In genomic region chr9:18229933-18230332, GRCm38 (mm10) we compare ENCODE assay signal across 10 mouse cellular contexts.
DNase-seq lines count a peak whose midpoint lies in the region; ATAC-seq and TF ChIP-seq lines count a peak whose summit lies in the region.
"Had no signal": no experiment of that assay in that cellular context is flagged by ENCODE, and none has a peak within 500 bp of the region (broad histone marks: within the 10 kb centered on the region; RNA-seq: fewer than 3 reads in every experiment).

No protein-coding gene starts in this region.

- no peaks in the 10 kb centered on the region for H3K36me3 ChIP-seq in CH12.LX (replicated peaks in 1 of 2; ENCODE audit: control insufficient read depth in 1 of 2, insufficient read depth in 1 of 2, low read length in 1 of 2)

- H3K4me1 ChIP-seq in CH12.LX (ENCODE audit: control insufficient read depth in 1 of 2, insufficient read depth in 2 of 2) = no peaks in the 10 kb centered on the region

- no peak for ATAC-seq in megakaryocyte, adult 5-6 weeks (ENCODE audit: poor library complexity, severe bottlenecking)

- peak; percentile 2 for DNase-seq in left cerebral cortex, adult 11 months (ENCODE audit: low spot score)
- DNase-seq in left cerebral cortex, postnatal 36 days (ENCODE audit: low spot score in 2 of 2) = no peak
- DNase-seq in CH12.LX (ENCODE audit: extremely low read depth) = peak; percentile 55
- DNase-seq in MEL-GATA-1-ER (ENCODE audit: extremely low read depth, low read depth) = peak; percentile 7
- DNase-seq in forelimb bud, embryonic 11.5 days (ENCODE audit: low read depth, low spot score) = peak; percentile 40
- DNase-seq in cerebellum, adult 11-12 months = no peak
- DNase-seq: heart, postnatal 4 days; lung, adult 18-20 months; thymus, postnatal 25 days had no signal

- TF ChIP-seq POLR2A in CH12.LX (IDR thresholded peaks at IDR 0.05; ENCODE audit: low read depth, low read length) = no peak

- H3K27me3 ChIP-seq in CH12.LX (replicated peaks) = no peaks in the 10 kb centered on the region

- no peak overlapping the region for H3K9ac ChIP-seq in CH12.LX (ENCODE audit: insufficient read depth, low read depth)

- TF ChIP-seq EP300 in CH12.LX (IDR thresholded peaks at IDR 0.05; ENCODE audit: low read length) = no peak

- peak in 1 of 2 experiments; percentile 76; a peak in 2 of 4 replicates for TF ChIP-seq CTCF in CH12.LX (conservative IDR thresholded peaks at IDR 0.05 in 1 of 2, IDR thresholded peaks at IDR 0.05 in 1 of 2; ENCODE audit: low read depth in 2 of 2, low read length in 2 of 2)

- in situ Hi-C loops in CH12.LX (cut with MboI; ENCODE audit: low pct_ligation_motif_present, low pct_unique_long_range_greater_than_20kb, low sequenced_read_pairs) = no loop called here

- no peak overlapping the region for H3K4me3 ChIP-seq in CH12.LX (replicated peaks in 1 of 3; ENCODE audit: low read depth in 2 of 3, low read length in 2 of 3, poor library complexity in 1 of 3)

- H3K4me2 ChIP-seq in CH12.LX (ENCODE audit: insufficient read depth, low read depth, poor library complexity, severe bottlenecking) = no peak overlapping the region

- TF ChIP-seq RAD21 in CH12.LX (IDR thresholded peaks at IDR 0.05; ENCODE audit: low read depth, low read length) = peak; percentile 92

- dilution Hi-C loops in CH12.LX (cut with MboI; ENCODE audit: extremely low pct_ligation_motif_present, extremely low pct_unique_long_range_greater_than_20kb, low sequenced_read_pairs) = no loop called here

- intact Hi-C loops in left cerebral cortex, postnatal 36 days (cut with DNase I) = no loop called here

- no peaks in the 10 kb centered on the region for H3K79me2 ChIP-seq in CH12.LX (replicated peaks; ENCODE audit: control insufficient read depth, extremely low read depth, insufficient read depth, poor library complexity, severe bottlenecking)

- H3K27ac ChIP-seq in CH12.LX (ENCODE audit: insufficient read depth, low read depth) = no peak overlapping the region

- H3K9me3 ChIP-seq in CH12.LX (replicated peaks; ENCODE audit: low read length) = no peaks in the 10 kb centered on the region

TF ChIP-seq in CH12.LX, 34 proteins besides CTCF, POLR2A, EP300 and RAD21:
- TF ChIP-seq JUN (IDR thresholded peaks at IDR 0.05; ENCODE audit: insufficient read depth, low read depth, low read length) (no peak), SMC3 (IDR thresholded peaks at IDR 0.05; ENCODE audit: low read depth, low read length) (peak; percentile 75), TBP (conservative IDR thresholded peaks at IDR 0.05; ENCODE audit: low read depth, low read length) (no peak), NELFE (IDR thresholded peaks at IDR 0.05; ENCODE audit: low read depth, low read length) (no peak), ZNF384 (IDR thresholded peaks at IDR 0.05; ENCODE audit: low read depth, low read length) (peak; percentile 55), POLR2AphosphoS2 (IDR thresholded peaks at IDR 0.05; ENCODE audit: low read depth, low read length) (no peak), MAZ (IDR thresholded peaks at IDR 0.05; ENCODE audit: low read depth, low read length) (no peak), ZC3H11A (IDR thresholded peaks at IDR 0.05; ENCODE audit: low read depth, low read length) (peak; percentile 42; the same call in 1 of the 2 replicates)
TF ChIP-seq in CH12.LX: peak in this region for 3.

Comparison
In these comparisons a context has a peak if more than half of its experiments do, and no peak if none do; other contexts are left out.
1. DNase-seq: peak in left cerebral cortex, adult 11 months (single experiment), CH12.LX (single experiment), MEL-GATA-1-ER (single experiment) and forelimb bud, embryonic 11.5 days (single experiment); none in left cerebral cortex, postnatal 36 days (0 of 2) and cerebellum, adult 11-12 months (single experiment).